Mouse (Mus musculus) lung, postnatal 10 days (tissue): ENCODE results near the gene Olfr1029.
"Not testable (repeated sequence)": the region's sequence is repeated elsewhere in the genome, so short reads cannot be mapped to it uniquely, and the experiment has no call there.

Experiments
- DNase-seq: peaks from one replicate; pipeline ENCODE4 v3.0.0; 2021

Olfr1029 gene

DNA sequence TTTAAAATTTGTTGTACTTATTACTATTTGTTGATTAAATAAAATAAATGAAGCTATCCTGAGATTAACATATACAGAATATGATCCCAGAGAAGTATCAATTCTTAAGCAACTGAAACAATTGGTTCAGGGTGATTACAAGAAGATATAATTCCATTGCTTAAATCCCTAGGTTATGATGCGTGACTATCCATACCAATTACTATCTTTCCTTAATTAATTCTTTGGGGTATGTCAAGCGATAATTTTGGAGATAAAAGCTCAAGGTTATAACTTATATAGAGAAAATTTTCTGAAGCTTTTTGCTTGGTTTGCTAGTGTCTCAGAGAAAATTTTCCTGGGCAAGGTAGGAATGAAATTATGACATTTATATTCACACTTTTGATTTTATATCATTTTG lies at the start of gene Olfr1029:
TSS of gene Olfr1029 (plus strand) at position 301 of the 400 bp plus-strand sequence.
- DNase-seq = no peak

GRCm38 (mm10) chr2:85950137-85950536 lies 23.6 kb upstream of the Olfr1029 start, which contains the start of gene Olfr1028:
Olfr1028 (plus strand) TSS chr2:85950437.
- DNase-seq = no peak

GRCm38 (mm10) chr2:85978976-85979375 lies 5.3 kb downstream of the Olfr1029 start, which contains the start of gene Olfr1030:
Olfr1030 (plus strand) TSS chr2:85979276.
- DNase-seq = no peak

DNA sequence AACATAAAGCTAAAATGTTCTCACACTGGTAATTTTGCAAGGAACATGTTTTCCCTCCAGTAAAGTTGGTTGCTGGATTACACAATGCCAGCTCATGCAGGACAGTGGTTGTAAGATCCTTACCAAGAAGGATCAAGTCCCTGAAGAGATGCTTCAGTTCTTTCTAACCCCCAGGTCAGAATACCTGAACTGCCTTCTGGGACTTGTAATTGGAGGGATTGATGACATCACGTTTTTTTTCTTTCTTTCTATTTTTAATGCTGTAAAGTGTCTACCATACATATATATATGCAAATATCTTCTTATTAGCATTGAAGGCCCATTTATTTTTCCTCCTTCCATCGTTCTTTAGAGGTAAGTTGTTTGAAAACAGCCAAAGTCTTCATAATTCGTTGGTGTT lies 16.3 kb downstream of the Olfr1029 start, which contains the start of gene Olfr1031:
TSS of gene Olfr1031 (plus strand) at position 301 of the 400 bp plus-strand sequence.
- no peak for DNase-seq

DNA sequence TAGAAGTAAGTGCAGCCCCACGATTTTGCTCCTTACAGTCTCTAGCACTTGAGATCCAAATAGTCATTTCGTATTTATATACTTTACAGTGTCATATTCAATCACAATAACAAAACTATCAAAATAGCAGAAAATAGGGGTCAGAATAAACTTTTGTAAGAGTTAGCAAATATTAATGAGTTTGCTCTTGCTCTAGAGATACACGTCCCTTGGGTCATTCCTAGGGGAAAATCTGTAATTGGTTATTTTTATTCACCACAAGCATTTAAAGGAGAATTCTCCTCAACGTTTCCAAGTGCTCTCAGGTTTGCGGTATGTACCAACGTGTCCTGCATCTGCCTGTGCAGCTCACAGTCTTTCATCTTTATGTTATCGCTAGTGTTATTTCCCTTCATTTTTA lies 31.5 kb downstream of the Olfr1029 start, which contains the start of gene Olfr1032:
TSS of gene Olfr1032 (plus strand) at position 301 of the 400 bp plus-strand sequence.
- no peak for DNase-seq

GRCm38 (mm10) chr2:86020406-86020805 lies 46.7 kb downstream of the Olfr1029 start, which contains the start of gene Olfr1033:
Olfr1033 (plus strand) TSS chr2:86020633.
- DNase-seq = peak; percentile 5

DNA sequence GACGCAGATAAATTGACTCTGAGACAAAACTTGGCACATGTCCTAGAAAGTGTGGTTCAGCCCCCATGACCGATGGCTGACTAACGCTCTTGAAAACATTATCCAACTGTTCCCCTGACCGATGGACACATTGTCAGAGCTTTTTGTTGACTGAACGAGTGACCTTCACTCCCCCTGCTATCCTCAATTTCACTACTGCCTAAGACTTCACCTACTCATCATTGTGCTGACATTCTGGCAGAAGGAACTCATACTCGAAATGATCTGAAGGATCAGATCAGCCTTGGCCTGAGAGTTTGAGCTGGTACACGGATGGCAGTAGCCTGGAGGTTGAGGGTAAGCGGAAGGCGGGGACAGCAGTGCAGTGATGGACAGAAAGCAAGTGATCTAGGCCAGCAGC lies 47.8 kb downstream of the Olfr1029 start:
- DNase-seq = not testable (repeated sequence)
